Mouse (Mus musculus): ENCODE results near the gene Clec3b. TPM values are rescaled to one million over a fixed set of nuclear protein-coding genes. Genes with fewer than 3 reads are reported as not detected.

Gene Clec3b
- polyA plus RNA-seq, 1 experiment from 2014 or later: not detected

GRCm38 (mm10) chr9:123115566-123115965 is 35.2 kb upstream of the Clec3b start:
- Histone ChIP-seq H3K27ac (replicated peaks; ENCODE audit: low read depth, low read length) (no peak overlapping the region), H3K9ac (replicated peaks; ENCODE audit: low read length) (no peak overlapping the region)

DNA sequence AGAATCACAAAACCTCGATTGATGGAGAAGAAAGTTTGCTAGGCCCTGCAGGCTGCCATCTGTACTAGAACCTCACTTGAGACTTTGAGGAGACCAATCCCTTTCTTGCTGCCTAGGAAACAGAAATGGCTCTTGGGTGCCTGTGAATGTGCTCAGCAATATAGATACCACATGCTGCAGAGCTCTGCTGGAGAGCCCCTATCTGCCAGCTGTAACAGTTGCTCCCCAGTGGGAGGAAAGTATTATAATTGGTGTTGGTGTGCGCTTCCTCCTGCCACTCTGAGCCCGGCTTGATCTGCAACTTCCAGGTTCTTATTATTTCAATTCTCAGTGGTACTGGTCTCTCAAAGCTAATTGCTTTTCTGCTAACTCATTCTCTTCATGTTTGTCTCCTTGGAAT is 27.7 kb upstream of the Clec3b start:
- Histone ChIP-seq H3K27ac (replicated peaks; ENCODE audit: low read depth, low read length) (no peak overlapping the region), H3K4me2 (ENCODE audit: low read depth, low read length) (no peak overlapping the region), H3K4me3 (ENCODE audit: low read depth, low read length) (no peak overlapping the region), H3K36me3 (replicated peaks; ENCODE audit: control insufficient read depth, insufficient read depth, low read depth, low read length) (peaks cover 9% of the 10 kb centered on the region), H3K9me3 (replicated peaks; ENCODE audit: control insufficient read depth, low read length) (no peaks in the 10 kb centered on the region), H3K27me3 (ENCODE audit: control insufficient read depth, insufficient read depth, low read length) (no peaks in the 10 kb centered on the region), H3K9ac (replicated peaks; ENCODE audit: low read length) (no peak overlapping the region), H3K4me1 (ENCODE audit: control insufficient read depth, insufficient read depth, low read length) (no peaks in the 10 kb centered on the region)
- no peak for DNase-seq (ENCODE audit: low spot score)
- 86% methylated on average over 3 of the region's 3 CpGs for WGBS
- ATAC-seq (replicated peaks; ENCODE audit: insufficient number of reproducible peaks, low FRiP score, low TSS enrichment, low read depth): no peak

More at GRCm38 (mm10) chr9:123115566-123115965, 35.2 kb upstream of the Clec3b start:
- Histone ChIP-seq H3K27me3 (ENCODE audit: control insufficient read depth, insufficient read depth, low read length) (no peaks in the 10 kb centered on the region), H3K4me2 (ENCODE audit: low read depth, low read length) (no peak overlapping the region), H3K9me3 (replicated peaks; ENCODE audit: control insufficient read depth, low read length) (no peaks in the 10 kb centered on the region), H3K36me3 (replicated peaks; ENCODE audit: control insufficient read depth, insufficient read depth, low read depth, low read length) (peaks cover 7% of the 10 kb centered on the region), H3K4me3 (ENCODE audit: low read depth, low read length) (no peak overlapping the region), H3K4me1 (ENCODE audit: control insufficient read depth, insufficient read depth, low read length) (no peaks in the 10 kb centered on the region)
- no peak for DNase-seq (ENCODE audit: low spot score)
- WGBS: 91% methylated on average over 1 of the region's 1 CpGs
- ATAC-seq (replicated peaks; ENCODE audit: insufficient number of reproducible peaks, low FRiP score, low TSS enrichment, low read depth): no peak

- no peaks in the 10 kb centered on the region for H3K27me3 ChIP-seq (ENCODE audit: control insufficient read depth, insufficient read depth, low read length)
- WGBS: 91% methylated on average over 6 of the region's 6 CpGs
- no peak overlapping the region for H3K4me2 ChIP-seq (ENCODE audit: low read depth, low read length)
- H3K4me1 ChIP-seq (ENCODE audit: control insufficient read depth, insufficient read depth, low read length): no peaks in the 10 kb centered on the region
- no peak overlapping the region for H3K27ac ChIP-seq (replicated peaks; ENCODE audit: low read depth, low read length)
- no peak overlapping the region for H3K9ac ChIP-seq (replicated peaks; ENCODE audit: low read length)
- H3K36me3 ChIP-seq (replicated peaks; ENCODE audit: control insufficient read depth, insufficient read depth, low read depth, low read length): peaks cover 9% of the 10 kb centered on the region
- ATAC-seq (replicated peaks; ENCODE audit: insufficient number of reproducible peaks, low FRiP score, low TSS enrichment, low read depth): no peak
- peak; percentile 27 for DNase-seq (ENCODE audit: low spot score)
- no peak overlapping the region for H3K4me3 ChIP-seq (ENCODE audit: low read depth, low read length)
- H3K9me3 ChIP-seq (replicated peaks; ENCODE audit: control insufficient read depth, low read length): no peaks in the 10 kb centered on the region
These were observed 27.0 kb upstream of the Clec3b start for GRCm38 (mm10) chr9:123123571-123124412.

- Histone ChIP-seq H3K4me1 (ENCODE audit: control insufficient read depth, insufficient read depth, low read length) (no peaks in the 10 kb centered on the region), H3K27ac (replicated peaks; ENCODE audit: low read depth, low read length) (no peak overlapping the region), H3K4me2 (ENCODE audit: low read depth, low read length) (no peak overlapping the region), H3K9ac (replicated peaks; ENCODE audit: low read length) (no peak overlapping the region), H3K4me3 (ENCODE audit: low read depth, low read length) (no peak overlapping the region), H3K9me3 (replicated peaks; ENCODE audit: control insufficient read depth, low read length) (no peaks in the 10 kb centered on the region), H3K27me3 (ENCODE audit: control insufficient read depth, insufficient read depth, low read length) (no peaks in the 10 kb centered on the region), H3K36me3 (replicated peaks; ENCODE audit: control insufficient read depth, insufficient read depth, low read depth, low read length) (peaks cover 10% of the 10 kb centered on the region)
- DNase-seq (ENCODE audit: low spot score) (no peak), ATAC-seq (replicated peaks; ENCODE audit: insufficient number of reproducible peaks, low FRiP score, low TSS enrichment, low read depth) (no peak)
- 97% methylated on average over 2 of the region's 2 CpGs for WGBS
These were observed 26.2 kb upstream of the Clec3b start for GRCm38 (mm10) chr9:123124413-123124981.

DNA sequence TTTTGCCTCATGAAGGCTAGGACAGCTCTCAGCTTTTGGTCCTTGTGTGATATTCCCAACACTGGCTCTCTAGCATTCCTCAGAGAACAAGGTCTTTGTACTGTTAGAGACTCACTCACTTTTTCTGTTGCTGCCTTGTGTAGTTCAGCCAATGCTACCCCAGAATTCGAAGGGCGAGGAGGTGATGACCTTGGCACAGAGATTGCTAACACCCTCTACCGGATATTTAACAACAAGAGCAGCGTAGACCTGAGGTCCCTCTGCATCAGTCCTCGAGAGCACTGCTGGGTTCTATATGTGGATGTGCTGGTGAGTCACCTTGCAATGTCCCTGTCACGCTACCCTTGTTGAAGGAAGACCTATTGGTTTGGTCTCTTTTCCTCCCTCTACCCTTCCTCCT is 23.1 kb upstream of the Clec3b start:
- Histone ChIP-seq H3K9ac (replicated peaks; ENCODE audit: low read length) (no peak overlapping the region), H3K27me3 (ENCODE audit: control insufficient read depth, insufficient read depth, low read length) (no peaks in the 10 kb centered on the region), H3K4me3 (ENCODE audit: low read depth, low read length) (no peak overlapping the region), H3K4me1 (ENCODE audit: control insufficient read depth, insufficient read depth, low read length) (no peaks in the 10 kb centered on the region), H3K36me3 (replicated peaks; ENCODE audit: control insufficient read depth, insufficient read depth, low read depth, low read length) (peaks cover 14% of the 10 kb centered on the region), H3K9me3 (replicated peaks; ENCODE audit: control insufficient read depth, low read length) (no peaks in the 10 kb centered on the region), H3K27ac (replicated peaks; ENCODE audit: low read depth, low read length) (no peak overlapping the region), H3K4me2 (ENCODE audit: low read depth, low read length) (no peak overlapping the region)
- WGBS: 95% methylated on average over 6 of the region's 6 CpGs
- DNase-seq (ENCODE audit: low spot score): no peak
- ATAC-seq (replicated peaks; ENCODE audit: insufficient number of reproducible peaks, low FRiP score, low TSS enrichment, low read depth): no peak

- Histone ChIP-seq H3K9ac (replicated peaks; ENCODE audit: low read length) (no peak overlapping the region), H3K27me3 (ENCODE audit: control insufficient read depth, insufficient read depth, low read length) (no peaks in the 10 kb centered on the region), H3K4me3 (ENCODE audit: low read depth, low read length) (no peak overlapping the region), H3K9me3 (replicated peaks; ENCODE audit: control insufficient read depth, low read length) (no peaks in the 10 kb centered on the region), H3K27ac (replicated peaks; ENCODE audit: low read depth, low read length) (no peak overlapping the region), H3K4me1 (ENCODE audit: control insufficient read depth, insufficient read depth, low read length) (no peaks in the 10 kb centered on the region), H3K36me3 (replicated peaks; ENCODE audit: control insufficient read depth, insufficient read depth, low read depth, low read length) (peaks cover 16% of the 10 kb centered on the region), H3K4me2 (ENCODE audit: low read depth, low read length) (no peak overlapping the region)
- WGBS: 91% methylated on average over 3 of the region's 3 CpGs
- no peak for DNase-seq (ENCODE audit: low spot score)
- ATAC-seq (replicated peaks; ENCODE audit: insufficient number of reproducible peaks, low FRiP score, low TSS enrichment, low read depth): no peak
These were observed 17.8 kb upstream of the Clec3b start for GRCm38 (mm10) chr9:123132994-123133393.

GRCm38 (mm10) chr9:123136953-123137682 is 13.6 kb upstream of the Clec3b start:
- ATAC-seq (replicated peaks; ENCODE audit: insufficient number of reproducible peaks, low FRiP score, low TSS enrichment, low read depth): no peak

More at GRCm38 (mm10) chr9:123136953-123137682, 13.6 kb upstream of the Clec3b start:
- Histone ChIP-seq H3K27me3 (ENCODE audit: control insufficient read depth, insufficient read depth, low read length) (no peaks in the 10 kb centered on the region), H3K9ac (replicated peaks; ENCODE audit: low read length) (no peak overlapping the region), H3K27ac (replicated peaks; ENCODE audit: low read depth, low read length) (no peak overlapping the region), H3K4me1 (ENCODE audit: control insufficient read depth, insufficient read depth, low read length) (no peaks in the 10 kb centered on the region), H3K9me3 (replicated peaks; ENCODE audit: control insufficient read depth, low read length) (no peaks in the 10 kb centered on the region), H3K4me3 (ENCODE audit: low read depth, low read length) (no peak overlapping the region), H3K36me3 (replicated peaks; ENCODE audit: control insufficient read depth, insufficient read depth, low read depth, low read length) (peaks cover 5% of the 10 kb centered on the region), H3K4me2 (ENCODE audit: low read depth, low read length) (no peak overlapping the region)
- WGBS: 88% methylated on average over 7 of the region's 7 CpGs
- no peak for DNase-seq (ENCODE audit: low spot score)

All from embryonic facial prominence, embryonic 11.5 days (tissue).